Mouse (Mus musculus) induced T-regulatory cell, adult 2 months (primary cell): ENCODE measurements around the gene Mucl3.

Source experiments
- DNase-seq: peaks from one replicate; pipeline ENCODE4 v3.0.0-alpha.2; 2012; ENCODE audit warnings: low read depth

Gene Mucl3

DNA sequence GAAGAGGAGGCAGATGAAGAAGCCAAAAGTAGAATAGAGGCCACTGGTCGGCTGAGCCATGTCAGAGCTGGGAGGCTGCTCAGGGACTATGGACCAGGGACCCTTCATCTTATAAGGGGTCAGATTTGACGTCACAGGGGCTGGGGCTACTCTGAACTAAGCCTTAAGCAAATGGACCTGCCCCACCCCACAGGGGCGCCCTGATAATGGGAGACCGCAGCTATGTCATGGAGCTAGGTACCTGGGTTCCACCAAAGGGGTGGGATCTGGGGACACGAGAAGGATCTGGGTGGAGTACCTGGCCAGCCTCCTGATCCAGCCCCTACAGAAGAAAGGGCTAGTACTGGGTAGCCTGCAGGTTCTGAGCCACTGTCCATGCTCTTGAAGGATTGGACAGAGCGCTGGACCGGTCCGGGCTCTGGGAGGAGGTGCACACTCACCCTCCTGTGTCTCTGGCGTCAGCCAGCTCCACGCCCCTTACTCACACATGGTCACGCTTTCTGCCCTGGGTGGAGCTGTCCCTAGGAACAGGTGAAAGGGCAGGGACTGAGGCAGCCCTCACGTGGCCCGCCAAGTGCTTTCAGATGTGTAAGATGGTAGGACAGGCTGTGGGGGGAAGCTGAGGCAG lies at the start of gene Mucl3:
Gene Mucl3 (minus strand): TSS at position 87 of the 628 bp plus-strand sequence.
- DNase-seq, result no peak

DNA sequence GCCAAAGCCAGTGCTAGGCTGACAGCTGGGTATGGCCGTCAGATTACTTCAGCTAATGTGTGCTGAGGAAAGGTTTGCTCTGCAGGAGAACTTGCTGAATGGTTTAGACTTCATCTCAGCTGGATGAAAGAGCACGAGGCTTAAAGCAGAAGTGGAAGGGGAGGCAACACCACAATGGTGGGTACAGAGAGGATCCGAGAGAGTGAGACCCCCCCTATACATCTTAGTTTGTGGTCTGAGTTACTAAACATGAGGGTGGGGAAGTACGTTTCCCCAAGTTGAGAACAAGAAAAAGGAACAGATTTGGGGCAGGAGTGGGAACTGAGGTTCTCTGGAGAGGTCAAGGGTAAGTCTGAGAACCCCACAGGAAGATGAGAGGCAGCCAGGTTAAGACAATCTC lies 48.9 kb upstream of the Mucl3 start:
- no peak for DNase-seq

DNA sequence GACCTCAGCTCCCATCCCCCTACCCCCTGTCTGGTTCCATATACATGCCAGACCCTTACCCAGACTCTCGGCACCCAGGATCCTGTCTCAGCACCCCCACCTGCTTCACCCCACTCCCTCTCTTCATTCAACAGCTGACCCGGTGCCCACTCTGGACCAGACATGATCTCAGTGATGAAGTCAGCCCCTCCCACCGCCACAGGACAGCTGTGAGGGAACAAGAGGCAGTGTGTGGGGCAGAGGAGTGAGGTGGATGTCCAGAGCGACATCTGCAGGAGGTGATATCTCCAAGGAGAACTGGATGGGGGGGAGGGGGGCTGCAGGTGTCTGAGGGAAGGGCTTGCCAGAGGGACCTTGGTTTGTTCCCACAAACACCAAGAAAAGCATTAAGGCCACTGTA lies 48.3 kb upstream of the Mucl3 start:
- DNase-seq, result no peak

DNA sequence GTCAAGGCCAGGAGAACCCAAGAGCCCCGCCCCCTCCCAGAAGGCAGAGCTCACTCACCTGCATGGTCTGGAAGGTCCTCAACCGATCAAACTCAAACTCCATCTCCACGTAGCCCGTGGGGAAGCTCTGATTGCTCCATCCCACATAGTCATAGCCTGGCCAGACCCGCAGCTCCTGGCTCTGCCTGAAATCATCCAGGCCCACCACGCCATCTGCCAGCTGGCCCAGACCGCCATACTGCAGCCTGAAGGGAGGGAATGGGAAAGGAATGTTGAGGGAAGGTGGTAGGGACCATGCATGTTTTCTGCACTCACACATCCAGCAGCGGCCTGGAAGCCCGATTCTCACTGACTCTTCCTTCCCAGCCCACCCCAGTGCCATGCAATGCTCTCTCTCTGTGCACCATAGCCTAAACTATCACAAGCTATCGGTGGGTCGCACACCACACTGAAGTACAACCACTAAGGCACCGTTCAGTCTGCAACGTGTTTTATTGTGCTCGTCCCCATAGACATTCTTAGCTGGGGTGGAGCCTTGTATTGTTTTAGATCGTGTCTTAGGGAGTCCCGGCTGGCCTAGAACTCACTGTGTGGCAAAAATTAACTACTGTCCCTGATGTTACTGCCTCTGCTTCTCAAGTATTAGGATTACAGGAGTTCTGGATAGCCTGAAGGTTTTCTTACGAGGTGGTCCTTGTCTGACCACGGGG lies 46.6 kb upstream of the Mucl3 start:
- no peak for DNase-seq

DNA sequence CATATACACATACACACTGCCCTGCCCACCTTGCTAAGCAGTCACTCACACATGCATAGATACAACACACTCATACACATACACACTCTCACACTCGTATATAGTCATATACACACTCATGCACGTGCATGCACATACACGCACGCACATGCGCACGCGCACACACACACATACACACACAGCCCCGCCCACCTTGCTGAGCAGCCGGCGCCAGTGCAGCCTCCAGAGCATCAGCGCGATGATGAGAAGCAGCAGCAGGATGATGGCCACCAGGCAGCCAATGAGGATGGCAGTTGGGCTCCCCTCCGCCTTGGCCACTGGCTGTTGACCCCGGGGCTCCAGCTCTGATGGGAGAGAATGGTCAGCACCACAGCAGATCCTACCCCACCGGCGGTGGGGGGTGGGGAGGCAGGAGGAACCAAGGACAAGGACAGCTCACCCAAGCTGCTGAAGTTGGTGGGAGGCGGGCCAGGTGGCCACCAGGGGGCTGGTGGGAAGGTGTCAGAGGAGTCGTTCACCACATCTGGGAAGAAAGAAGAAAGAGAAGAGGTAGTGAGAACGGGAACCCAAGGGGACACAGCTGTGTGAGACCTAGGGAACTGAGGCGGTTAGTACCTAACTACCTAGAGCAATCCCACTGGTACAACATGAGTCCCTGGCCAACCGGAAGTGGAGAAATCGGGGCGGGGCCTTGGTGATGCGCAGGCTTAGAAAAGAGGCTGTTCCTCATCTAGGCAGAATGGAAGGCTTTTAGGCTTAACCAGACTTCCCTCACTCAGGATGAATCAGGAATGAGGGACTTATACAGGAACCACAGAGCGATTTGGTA lies 45.1 kb upstream of the Mucl3 start:
- DNase-seq, result peak; percentile 29

DNA sequence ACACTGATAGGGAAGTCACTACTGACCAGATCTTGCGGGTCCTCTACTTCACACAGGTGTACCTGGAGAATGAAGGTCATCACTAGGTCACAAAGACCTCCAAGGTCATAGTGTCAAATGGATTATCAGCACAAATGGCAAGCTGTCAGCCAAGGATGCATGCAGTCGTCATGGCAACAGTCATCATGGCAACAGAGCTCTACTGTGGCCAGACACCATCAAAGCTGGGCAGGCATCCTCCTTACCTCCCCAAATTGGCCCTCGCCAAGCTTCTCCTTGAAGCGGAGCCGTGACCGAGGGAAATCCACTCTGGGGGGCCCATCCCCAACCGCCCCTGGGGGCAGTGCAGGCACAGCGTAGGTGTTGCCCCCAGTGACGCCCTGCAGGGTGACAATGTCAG lies 41.6 kb upstream of the Mucl3 start:
- DNase-seq, result no peak

DNA sequence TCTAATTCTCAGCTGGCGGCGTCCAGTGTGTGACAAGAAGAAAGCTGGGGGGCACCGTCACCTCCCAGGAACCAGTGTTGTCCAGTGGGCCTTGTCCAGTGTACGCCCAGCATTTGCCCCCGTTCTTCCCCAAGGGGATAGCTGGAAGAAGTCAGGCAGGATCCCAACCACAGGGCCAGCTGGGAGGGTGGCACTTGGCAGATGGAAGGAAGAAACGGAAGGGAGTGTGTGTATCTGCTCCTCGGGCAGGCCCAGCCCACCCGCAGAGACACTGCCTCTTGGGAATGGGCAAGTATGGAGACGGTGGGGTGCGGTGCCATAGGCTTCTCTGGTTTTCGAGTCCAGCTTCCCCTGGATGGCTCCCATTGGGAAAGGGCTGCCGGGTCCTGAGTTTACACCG lies 38.5 kb upstream of the Mucl3 start:
- no peak for DNase-seq

DNA sequence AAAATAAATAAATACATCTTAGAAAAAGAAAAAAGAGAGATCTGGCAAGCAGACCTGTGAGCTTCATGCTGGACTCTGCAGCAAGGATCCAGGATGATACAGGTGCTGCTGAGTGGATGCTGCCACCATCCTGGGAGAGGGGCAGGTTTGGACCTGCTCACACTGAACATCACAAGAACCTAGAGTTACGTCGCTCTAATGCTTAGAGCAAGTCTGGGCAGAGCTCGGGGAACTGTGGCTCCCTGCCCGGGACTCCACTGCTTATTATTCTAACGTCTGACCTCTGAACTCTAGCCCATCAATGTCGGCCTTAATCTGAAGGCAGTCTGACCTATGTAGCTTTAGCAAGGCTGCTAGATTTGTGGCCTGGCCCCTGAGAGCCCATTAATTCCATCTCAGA lies 37.1 kb upstream of the Mucl3 start:
- no peak for DNase-seq

DNA sequence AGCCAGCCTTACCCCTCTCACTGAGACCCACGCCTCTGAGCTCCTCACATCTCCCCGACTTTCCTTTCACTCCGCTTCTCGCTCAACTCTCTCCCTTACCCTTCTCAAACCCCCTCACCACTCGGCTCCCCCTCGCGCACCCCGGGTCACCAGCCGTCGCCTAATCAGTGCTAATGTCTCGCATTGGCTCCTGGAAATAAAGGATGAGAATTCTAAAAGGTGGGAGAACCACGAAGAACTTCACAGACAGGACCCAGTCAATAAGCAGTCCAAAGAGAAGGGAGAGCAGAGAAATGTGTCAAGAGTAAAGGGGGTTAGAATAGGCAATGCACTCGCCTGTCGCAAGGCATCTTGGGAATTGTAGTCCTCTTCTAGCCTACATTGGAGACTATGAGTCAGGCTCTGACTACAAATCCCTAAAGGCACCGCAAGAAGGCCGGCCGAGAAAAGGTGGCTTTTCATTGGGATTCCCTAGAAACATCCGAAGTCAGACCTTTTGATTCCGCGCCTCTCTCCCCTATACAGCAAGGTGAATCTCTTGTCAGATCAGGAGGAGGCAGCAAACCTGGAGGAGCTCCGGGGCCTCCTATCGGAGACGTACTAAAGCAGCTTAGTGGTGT lies 30.0 kb upstream of the Mucl3 start, which contains the start of gene Gtf2h4:
Gene Gtf2h4 (minus strand): TSS at position 324 of the 620 bp plus-strand sequence.
- DNase-seq, result peak; percentile 95

DNA sequence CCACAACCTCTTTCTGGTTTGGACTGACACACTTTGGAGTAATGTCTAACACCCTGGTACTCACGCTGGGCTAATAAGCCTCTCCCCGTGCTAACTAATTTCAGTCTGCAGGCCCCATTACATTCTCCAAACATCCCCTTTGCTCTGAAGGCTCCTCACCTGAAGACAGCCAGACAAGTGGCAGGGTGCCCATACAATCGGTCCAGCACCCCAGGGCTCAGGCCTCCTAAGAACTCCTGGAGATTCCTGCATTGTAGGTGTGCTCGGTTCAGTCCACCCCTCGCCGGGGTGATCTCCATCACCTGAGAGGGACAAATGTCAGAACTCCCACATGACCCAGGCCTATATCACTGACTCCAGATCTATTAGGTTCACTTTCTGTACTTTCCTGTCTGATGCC lies 29.0 kb upstream of the Mucl3 start:
- DNase-seq, result no peak

DNA sequence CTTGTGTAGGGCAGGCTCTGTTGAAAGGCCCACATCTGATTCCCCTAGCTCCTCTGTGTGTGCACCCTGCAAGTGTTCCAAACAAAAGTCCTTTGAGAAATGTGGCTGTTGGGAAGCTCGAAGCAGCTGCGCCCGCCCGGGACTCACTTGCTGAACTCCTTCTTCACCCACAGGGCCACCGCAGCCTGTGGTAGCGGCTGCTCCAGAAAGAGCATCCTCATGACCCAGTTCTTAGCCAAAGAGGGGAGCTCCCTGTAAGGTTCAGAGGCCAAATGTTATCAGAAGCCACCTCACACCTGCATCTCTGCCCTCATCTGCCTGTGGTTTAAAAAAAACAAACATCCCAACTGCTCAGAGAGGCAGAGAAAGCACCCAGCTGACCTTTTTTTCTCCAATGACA lies 28.4 kb upstream of the Mucl3 start:
- DNase-seq, result no peak

DNA sequence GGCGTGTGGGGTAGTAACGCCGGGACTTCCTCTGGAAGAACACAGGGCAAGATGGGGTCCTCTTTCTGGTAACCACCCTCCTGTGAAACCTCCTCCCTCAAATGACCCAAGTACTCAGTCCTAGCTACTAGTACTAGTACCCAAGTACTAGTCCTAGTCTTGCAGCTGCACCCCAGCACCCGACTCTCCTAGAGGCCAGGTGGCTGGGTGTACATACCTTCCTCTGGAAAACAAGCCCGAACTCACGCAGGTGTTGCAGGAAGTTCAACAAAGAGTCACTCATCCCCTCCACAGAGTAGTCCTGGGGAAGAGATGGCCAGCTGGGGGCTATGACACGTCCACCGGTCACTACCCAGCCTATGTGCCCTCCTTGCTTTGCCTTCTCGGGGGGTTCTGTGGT lies 26.2 kb upstream of the Mucl3 start:
- no peak for DNase-seq

DNA sequence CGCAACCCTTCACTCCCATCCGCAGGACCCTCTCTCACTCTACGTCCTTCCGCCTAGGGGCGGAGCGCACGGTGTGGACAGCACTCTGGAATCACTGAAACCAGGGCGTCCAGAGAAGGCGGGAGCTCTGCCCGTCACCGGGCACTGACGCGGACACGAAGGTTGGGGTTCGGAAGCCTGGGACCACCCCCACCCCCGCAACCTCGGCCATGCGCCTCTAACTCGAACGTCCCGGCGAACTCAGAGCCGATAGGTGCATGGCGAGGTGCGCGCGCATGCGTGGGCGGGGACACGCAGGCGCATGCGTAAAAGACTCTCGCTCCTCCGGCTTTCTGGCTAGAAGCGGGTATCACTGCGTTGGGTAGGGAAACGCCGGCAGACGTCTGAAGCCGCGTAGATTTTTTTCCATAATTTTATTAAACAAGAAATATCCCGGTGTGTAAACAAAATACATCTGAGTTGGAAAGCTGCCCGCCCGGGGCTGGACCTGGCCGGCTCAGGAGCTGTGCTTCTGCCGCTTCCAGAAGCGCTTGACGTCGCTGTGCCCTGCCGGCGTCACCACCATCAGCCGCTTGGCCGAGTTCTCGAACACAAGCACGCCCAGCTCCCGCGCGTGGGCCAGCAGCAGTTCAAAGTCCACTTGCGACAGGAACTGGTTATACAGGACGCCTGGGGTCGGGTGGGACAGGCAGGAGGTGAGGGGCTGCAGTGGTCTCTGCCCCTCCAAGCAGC lies 24.0 kb upstream of the Mucl3 start, which contains the start of gene Vars2:
Gene Vars2 (minus strand): TSS at position 259 of the 732 bp plus-strand sequence.
- peak; percentile 98 for DNase-seq

DNA sequence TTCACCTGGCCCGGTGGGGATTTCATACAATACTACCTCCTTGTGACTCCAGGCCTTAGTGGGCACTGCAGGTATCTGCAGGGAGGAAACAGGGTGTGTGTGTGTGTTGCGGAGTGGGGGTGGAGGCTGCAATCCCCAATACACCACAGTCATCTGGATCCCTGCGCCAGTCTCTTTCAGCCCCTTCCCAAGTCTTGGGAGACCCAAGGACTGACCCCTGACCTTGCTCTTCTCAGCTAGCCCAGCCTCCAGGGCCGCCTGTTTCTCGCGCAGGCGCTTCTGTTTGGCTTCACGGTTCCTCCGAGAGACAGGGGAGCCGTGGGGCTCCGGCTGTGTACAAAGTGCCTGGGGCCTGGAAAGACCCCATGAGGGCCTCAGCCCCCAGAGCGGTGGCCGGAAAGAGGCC lies 23.4 kb upstream of the Mucl3 start:
- peak; percentile 55 for DNase-seq

DNA sequence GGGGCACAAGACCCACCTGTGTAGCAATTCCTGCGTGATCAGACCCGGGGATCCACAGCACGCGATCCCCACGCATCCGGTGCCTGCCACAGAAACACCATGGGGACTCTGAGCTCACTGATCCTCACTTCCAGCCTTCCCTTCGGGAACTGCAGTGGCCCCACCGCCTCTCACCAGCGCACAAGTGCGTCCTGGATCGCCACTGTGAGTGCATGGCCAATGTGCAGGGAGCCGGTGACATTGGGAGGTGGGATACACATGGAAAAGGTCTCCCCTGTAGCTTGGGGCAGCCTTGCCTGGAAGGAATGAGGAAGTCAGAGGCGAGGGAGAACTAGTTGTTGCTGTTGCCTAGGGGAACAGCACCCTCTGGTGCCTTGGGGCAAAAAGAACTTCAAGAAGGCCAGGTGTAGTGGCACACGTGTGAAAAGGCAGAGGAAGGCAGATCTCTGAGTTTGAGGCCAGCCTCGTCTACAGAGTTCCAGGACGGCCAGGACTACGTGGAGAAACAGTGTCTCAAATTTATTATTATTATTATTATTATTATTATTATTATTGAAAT lies 22.5 kb upstream of the Mucl3 start:
- DNase-seq, result peak; percentile 53

DNA sequence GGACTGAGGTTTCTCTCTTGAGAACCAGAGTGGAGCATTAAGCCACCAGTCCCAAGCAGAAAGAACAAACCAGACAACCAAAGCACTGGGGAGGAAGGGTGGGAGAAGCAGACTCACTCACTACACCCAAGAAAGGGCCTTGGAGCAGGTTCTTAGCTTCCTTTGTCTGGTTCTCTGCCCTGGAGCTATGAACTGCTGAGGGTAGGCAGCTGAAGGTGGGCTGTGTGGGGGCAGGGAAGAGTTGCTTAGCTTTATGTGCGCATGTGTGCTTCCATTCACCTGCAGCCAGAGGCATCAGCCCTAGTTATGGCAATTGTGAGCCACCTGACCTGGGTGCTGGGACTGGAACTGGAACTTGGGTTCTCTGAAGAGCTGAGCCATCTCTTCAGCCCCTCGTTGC lies 9.6 kb upstream of the Mucl3 start:
- no peak for DNase-seq

DNA sequence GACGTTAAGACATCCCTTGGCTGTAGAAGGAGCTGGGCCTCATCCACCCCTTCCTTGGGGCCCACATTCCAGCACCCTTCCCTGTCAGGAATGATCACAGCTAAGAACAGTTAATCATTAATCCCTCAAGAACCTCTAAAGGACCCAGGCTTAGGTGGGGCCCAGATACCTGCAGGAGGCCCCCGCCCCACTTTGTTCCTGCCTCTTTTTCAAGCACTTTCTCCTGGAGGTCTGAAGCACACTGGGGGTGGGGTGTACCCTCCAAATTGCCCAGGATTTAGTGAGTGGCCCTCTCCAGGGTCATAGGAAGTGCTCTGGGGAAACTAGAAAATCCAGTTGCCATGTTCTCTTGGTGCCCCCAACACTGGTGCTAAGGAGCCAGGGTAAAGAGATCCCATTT lies 5.9 kb upstream of the Mucl3 start:
- no peak for DNase-seq

DNA sequence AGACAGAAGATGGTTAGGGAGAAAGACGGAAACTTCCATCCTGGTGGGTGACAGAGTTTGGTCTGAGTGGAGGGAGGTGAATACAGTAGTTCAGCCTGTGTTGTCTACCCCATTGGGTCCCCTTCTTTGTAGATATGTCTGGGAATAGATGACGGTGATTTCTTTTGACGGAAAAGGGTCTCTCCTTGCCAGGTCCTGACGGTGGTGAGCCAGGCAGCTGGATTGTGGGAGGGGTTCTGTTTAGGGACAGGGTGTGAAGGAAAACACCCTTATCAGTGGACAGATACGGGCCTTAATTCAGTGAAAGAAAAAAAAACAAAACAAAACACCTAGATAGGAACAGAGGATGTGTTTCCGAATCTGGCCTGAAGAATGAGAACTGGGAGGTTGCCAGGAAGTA lies 4.1 kb downstream of the Mucl3 start:
- DNase-seq, result no peak

DNA sequence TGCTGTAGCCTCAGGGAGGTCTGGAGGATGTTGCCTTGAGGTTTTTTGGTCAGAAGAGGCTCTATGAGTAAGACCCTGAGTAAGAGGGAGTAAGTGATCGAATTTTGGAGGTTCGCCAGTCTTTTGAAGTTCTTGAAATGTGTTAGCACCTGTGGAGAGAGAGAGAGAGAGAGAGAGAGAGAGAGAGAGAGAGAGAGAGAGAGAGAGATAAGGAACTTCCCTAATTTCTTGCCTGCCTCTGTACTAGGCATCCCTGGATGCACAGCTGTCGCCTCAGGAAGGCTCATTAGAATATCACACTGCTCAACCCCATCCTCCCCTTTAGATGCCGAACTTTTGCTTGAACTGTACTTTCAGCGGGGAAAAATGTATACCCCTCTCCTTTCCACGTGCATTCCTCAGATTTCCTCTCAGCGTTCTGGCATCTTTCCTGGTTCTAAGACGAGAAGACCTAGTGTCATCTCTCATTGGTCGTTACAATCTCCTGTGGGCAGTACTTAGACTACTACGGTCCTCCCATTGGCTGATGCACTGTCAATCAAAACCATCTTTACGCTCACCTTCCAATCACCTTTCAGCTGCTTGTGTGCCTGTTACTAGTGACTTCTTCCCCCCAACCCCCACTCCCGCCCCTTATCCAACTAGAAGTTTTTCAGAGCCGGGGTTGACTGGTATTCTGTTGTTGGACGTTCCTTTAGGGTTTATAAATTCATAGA lies 4.9 kb downstream of the Mucl3 start:
- peak; percentile 91 for DNase-seq

DNA sequence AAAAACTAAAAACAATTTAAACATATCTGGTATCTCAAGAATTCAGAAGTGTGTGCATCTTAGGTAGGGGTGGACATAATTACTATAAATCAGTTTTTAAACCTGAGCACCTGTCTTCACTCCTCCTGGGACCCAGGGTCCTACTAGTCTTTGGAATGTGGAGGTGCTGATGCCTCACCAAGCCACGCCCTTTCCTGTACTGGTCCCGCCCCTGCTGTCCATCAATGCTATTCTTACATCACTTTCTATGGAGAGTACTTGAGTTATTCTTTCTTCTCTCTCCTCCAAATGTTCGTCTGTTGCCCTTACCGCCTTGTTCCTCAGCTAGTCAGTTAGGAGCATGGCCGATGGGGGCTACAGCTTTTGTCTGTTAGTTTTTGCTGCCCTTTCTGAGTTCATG lies 7.1 kb downstream of the Mucl3 start:
- DNase-seq, result peak; percentile 65

DNA sequence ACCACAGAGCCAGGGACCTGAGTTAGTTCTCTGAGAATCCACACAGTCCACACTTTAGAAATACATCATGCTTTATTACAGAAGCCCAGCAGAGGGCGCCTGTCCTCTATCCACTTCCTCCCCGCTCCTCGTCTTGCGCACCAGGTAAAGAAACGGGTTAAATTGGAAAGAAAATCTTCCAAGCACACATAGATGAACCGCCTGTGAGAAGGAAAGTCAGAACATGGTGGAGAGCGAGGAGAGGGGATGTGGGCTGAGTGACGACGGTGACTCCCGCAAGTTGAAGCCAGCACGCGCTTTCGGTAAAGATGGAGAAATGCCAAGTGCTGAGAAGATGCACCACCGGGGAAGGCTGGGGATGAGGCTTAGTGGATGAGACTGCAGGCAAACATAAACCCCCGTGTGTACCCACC lies 7.8 kb downstream of the Mucl3 start:
- DNase-seq, result peak; percentile 90
